Mouse (Mus musculus): ENCODE measurements around the gene Cfap97d1.

The Cfap97d1 gene

GRCm38 (mm10) chr11:102008954-102009637 lies 25.0 kb downstream of the Cfap97d1 start:
- in situ Hi-C loops (cut with MboI, MseI), result no loop called here

DNA sequence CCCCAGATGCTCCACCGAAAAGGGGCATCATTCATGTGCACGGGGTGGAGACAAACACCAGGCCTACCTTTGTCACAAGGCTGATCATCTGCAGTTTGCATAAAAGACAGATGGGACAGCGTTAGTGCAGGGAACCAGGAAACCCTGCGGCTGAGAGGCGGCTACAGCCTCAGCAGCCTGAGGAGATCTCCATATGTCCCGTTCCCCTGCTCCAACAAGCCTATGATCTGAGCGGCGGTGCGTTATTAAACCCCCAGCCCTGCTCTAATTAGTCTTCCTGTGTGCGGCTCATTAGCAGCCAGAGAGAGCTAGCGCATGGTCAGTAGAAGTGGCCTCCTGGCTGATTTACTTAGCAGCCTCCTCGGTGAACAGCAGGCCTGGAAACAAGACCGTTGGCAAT lies 26.1 kb downstream of the Cfap97d1 start:
- in situ Hi-C loops (cut with MboI, MseI), result no loop called here

DNA sequence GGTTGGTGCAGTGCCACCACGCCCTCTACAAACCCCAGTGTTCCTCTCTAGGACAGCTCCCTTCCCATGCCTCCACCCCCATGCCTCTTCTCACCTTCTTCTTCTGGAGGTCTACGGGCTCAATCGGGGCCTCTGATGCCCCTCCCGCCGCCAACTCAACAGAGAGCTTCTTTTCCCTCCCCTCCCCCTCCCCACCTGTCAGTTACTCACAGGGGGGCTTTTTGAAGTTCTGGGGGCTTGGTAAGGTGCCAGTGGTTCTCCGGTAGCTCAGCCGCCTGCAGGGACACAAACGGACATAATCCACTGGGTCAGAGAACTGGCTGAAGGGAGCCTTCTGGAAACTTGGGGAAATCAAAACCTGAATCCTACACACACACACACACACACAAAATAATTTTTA lies 27.4 kb downstream of the Cfap97d1 start:
- in situ Hi-C loops (cut with MboI, MseI), result no loop called here

DNA sequence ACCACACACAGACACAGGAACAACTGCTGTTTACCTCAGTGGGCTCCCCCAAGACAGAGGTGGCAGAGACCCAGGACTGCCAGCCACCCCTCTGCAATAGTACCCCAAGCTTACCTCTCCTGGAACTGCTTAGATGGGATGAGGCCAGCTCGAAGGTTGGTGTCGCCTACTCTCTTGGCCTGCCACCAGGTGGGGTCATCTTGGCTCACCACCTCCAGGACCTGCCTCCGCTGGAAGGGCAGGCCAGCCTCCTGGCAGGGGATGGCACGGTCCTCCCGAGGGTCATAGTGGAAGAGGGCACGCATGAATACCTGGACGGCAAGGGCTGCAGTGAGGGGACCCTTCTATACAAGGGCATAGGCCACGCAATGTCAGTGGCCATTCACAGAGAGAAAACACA lies 29.1 kb downstream of the Cfap97d1 start:
- in situ Hi-C loops (cut with MboI, MseI), result no loop called here

GRCm38 (mm10) chr11:102015472-102015871 lies 31.4 kb downstream of the Cfap97d1 start:
- in situ Hi-C loops (cut with MboI, MseI), result no loop called here

- in situ Hi-C loops (cut with MboI, MseI), result no loop called here
Measured at GRCm38 (mm10) chr11:102016136-102016535, 32.1 kb downstream of the Cfap97d1 start.

DNA sequence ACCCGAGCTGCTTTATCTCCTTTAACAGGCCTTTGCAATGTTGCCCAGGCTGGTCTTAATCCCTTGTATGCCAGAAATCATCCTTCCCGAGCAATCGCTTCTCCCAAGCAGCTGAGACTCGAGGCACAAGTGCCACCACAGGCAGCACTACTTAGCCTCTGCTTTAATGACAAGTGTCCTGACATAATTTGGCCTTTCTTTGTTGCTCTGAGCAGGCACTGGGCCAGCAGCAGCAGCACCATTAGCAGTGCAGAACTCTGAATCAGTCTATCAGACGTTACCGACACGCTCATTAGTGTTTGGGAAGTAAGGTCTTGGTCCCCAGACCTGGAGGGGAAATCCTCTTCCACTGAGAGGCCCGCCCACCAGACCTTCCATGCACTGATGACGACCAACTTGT lies 35.7 kb downstream of the Cfap97d1 start:
- in situ Hi-C loops (cut with MboI, MseI), result loop anchor here in 1 of 2 experiments (10.0 kb wide), 1 partner anchor 825 kb away; no protein-coding TSS in a partner anchor

GRCm38 (mm10) chr11:102021196-102021595 lies 37.1 kb downstream of the Cfap97d1 start:
- in situ Hi-C loops (cut with MboI, MseI), result loop anchor here in 1 of 2 experiments (10.0 kb wide), 1 partner anchor 826 kb away; no protein-coding TSS in a partner anchor

DNA sequence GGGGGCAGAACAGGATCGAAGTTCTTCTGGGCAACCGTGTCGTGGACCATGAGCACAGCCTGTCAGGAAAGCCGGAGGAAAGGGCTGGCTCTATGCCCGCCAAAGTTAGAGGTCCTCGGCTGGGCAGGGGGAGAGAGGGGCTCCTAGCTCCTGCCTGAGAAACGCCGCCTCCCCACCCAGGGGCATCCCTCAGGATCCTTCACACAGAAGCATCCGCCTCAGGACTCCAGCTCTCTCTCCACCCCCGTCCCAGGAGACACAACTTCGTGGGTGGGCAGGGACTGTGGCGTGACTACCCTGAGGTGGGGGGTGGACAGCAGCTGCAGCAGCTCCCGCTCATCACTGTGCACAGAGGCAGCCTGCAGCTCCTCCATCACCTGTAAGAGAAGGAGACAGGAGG lies 39.3 kb downstream of the Cfap97d1 start:
- in situ Hi-C loops (cut with MboI, MseI), result loop anchor here in 1 of 2 experiments (10.0 kb wide), 1 partner anchor 829 kb away; no protein-coding TSS in a partner anchor

DNA sequence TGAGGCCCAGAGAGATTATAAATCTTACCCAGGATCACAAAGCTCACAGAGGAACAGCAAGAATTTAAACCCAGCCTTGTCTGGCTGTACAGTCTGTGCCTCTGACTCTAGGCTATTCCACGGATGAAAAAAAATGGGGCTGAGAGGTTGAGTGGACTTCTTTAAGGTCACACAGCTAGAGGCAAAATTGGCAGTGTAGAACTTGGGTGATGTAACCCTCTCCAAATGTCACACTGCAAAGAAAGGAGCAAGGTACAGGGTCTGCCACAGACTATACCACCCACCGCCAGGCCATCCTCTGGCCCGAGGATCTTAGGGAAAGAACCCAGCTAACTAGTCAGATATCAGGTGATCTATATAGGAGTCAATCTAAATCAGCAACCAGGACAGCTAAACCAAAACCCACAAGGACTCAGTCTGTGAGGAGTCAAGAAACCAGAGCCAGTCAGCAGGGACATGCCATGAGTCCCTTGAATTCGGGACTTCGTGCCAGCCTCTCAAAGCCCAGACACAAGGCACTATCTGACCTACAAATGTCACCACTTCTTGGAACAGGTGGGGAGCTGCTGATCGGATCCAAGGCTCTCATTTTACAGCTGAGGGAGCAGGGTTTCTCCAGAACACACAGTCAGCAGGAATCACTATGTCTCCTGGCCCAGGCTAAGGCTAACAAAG lies 40.1 kb downstream of the Cfap97d1 start:
- in situ Hi-C loops (cut with MboI, MseI), result loop anchor here in 1 of 2 experiments (10.0 kb wide), 1 partner anchor 829 kb away; no protein-coding TSS in a partner anchor

DNA sequence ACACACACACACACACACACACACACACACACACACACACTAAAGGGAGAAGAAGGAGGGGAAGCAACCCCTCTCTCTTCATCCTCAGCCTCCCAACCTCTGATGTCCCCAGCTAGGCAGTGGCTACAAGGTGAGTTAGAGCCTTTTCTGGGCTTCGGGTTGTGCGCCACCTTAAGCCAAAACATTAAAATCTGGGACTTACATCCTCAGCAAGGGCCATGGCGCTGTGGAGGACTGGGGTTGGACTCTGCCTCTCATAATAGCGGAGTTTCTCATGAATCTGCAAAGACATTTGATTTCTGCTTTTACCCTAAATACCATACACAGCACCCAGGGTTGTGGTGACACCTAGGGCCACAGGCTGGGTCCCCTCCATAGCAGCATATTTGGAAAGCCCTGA lies 40.8 kb downstream of the Cfap97d1 start:
- in situ Hi-C loops (cut with MboI, MseI), result loop anchor here in 1 of 2 experiments (10.0 kb wide), 1 partner anchor 830 kb away; no protein-coding TSS in a partner anchor

DNA sequence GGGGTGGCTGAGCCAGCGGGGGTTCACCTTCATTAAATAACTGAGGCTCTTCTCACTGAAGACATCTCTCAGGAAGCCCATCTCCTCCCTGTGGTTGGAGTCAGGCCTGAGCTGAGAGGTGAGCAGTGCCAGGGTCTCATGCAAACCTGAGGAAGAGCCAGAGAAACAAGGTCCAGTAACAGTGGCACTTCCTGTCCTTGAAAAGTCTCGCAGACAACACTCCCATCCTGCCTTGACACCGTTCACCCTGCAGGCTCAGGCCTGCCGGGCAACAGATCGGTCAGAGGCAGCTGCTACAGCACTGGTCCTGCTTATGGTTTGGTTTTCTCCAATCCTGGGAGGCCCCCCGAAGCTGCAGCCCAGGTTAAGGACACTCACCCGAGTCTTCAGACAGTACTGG lies 41.3 kb downstream of the Cfap97d1 start:
- in situ Hi-C loops (cut with MboI, MseI), result loop anchor here in 1 of 2 experiments (10.0 kb wide), 1 partner anchor 831 kb away; no protein-coding TSS in a partner anchor

DNA sequence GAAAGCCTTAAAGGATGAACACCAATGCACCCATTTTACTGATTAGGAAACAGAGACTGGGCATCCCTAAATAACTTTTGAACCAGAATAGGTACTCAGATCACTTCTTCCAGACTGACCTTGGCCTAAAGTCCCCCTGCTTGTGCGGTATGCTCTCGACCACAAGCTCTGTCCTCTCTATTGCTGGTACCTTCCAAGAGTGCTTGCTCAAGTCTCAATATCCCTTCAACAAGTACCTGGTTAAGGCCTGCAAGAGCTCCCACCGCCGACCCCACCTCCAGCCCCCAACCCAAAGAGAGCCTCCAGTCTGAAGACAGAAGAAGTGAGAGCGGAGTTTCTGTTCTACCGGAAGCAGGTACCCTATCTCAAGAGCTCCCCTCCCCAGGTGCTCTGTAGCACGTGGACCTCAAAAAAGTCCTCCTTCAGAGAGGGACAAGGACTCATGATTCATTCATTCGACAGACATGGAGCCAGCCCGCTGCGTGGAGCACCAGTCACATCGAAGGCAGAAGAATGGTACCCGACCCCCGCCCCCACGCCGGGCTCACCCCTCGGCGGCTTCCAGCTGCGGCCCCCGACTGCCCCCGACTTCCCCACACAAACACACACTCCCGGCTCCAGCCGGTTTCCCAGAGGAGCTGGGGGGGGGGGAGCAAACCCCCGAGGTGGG lies 42.0 kb downstream of the Cfap97d1 start:
- in situ Hi-C loops (cut with MboI, MseI), result loop anchor here in 1 of 2 experiments (10.0 kb wide), 1 partner anchor 831 kb away; no protein-coding TSS in a partner anchor

DNA sequence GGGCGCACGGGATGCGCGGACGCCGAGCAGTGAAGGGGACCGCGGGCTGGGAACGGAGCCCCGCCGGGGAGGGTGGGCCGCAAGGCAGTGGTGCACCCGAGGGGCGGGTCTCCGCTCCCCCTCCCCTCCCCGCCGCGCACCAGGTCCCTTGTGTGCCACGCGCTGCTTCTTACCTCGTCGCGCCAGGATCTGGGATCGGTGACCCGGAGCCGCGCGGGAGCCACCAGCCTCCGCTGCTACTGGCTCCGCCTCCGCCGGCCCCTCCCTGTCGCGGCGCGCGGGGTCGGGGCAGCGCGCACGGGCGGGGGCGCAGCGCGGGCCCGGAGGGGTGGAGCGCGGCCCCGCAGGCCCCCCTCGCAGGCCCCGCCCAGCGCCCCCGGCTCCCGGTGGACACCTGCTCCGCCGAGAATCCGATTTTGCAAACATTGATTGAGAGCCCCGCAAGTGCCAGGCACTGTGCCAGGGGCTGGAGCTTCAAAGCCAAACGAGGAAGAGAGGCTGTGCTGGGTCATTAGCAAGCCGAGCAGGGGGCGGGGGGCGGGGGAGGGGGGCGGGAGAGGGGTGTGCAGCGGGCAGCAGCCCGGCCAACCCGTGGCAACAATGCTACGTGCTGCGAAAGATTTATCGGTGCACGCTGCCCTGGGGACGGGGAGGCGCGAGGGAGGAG lies 42.7 kb downstream of the Cfap97d1 start:
- in situ Hi-C loops (cut with MboI, MseI), result loop anchor here in 1 of 2 experiments (10.0 kb wide), 1 partner anchor 832 kb away; no protein-coding TSS in a partner anchor

- in situ Hi-C loops (cut with MboI, MseI), result loop anchor here in 1 of 2 experiments (10.0 kb wide), 1 partner anchor 833 kb away; no protein-coding TSS in a partner anchor
Measured at GRCm38 (mm10) chr11:102027361-102028017, 43.4 kb downstream of the Cfap97d1 start.

GRCm38 (mm10) chr11:102028087-102028816 lies 44.2 kb downstream of the Cfap97d1 start, which contains the start of gene Mpp3:
TSS of gene Mpp3 (minus strand) at chr11:102028461.
- in situ Hi-C loops (cut with MboI, MseI), result loop anchor here in 1 of 2 experiments (10.0 kb wide), 1 partner anchor 833 kb away; no protein-coding TSS in a partner anchor

DNA sequence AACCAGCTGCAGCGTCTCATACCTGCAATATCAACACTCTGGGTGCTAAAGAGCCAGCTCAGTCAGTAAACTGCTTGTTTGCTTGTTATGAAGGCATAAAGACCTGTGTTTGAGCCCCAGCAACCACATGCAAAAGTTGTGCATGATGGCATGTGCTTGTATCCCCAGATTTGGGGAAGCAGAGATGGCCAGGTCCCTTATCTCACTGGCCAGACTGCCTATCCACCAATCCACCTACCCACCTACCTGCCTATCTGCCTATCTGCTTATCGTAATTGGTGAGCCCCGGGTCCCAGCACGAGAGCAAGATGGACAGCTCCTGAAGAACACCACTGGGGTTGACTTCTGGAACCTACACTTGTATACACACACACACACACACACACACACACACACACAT lies 45.2 kb downstream of the Cfap97d1 start:
- in situ Hi-C loops (cut with MboI, MseI), result loop anchor here in 1 of 2 experiments (10.0 kb wide), 1 partner anchor 835 kb away; no protein-coding TSS in a partner anchor

DNA sequence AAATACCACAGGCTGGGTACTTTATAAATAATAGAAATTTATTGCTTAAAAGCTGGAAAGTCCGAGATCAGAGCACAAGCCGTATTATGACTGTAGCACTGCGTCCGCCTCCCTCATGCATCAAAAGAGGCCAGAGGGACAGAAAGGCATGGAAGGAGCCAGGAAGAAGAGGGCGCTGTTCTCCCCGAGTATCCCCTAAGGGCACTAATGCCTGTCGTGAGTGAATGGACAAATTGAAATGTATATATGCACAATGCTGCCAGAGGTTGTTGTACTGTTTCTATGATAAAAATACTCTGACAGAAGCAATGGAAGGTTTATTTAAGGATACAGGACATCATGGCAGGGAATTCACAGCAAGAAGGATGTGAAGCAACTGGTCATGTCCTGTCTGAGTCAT lies 45.9 kb downstream of the Cfap97d1 start:
- in situ Hi-C loops (cut with MboI, MseI), result loop anchor here in 1 of 2 experiments (10.0 kb wide), 1 partner anchor 835 kb away; no protein-coding TSS in a partner anchor

GRCm38 (mm10) chr11:102031149-102031548 lies 47.1 kb downstream of the Cfap97d1 start:
- in situ Hi-C loops (cut with MboI, MseI), result no loop called here
